Mouse (Mus musculus): ENCODE data around the gene Sema6d.

The Sema6d gene

GRCm38 (mm10) chr2:124610586-124611105, 520.9 kb downstream of the Sema6d start:
- DNase-seq (ENCODE audit: low read depth in 1 of 2, low spot score in 2 of 2): no peak

GRCm38 (mm10) chr2:124611226-124611625, 521.5 kb downstream of the Sema6d start:
- DNase-seq (ENCODE audit: low read depth in 1 of 2, low spot score in 2 of 2): no peak

- DNase-seq (ENCODE audit: low read depth in 1 of 2, low spot score in 2 of 2): no peak
Measured at GRCm38 (mm10) chr2:124612276-124612675, 522.5 kb downstream of the Sema6d start.

- DNase-seq (ENCODE audit: low read depth in 1 of 2, low spot score in 2 of 2): no peak
Measured at GRCm38 (mm10) chr2:124612727-124613510, 523.1 kb downstream of the Sema6d start.

GRCm38 (mm10) chr2:124613671-124614210, 524.0 kb downstream of the Sema6d start:
- no peak for DNase-seq (ENCODE audit: low read depth in 1 of 2, low spot score in 2 of 2)

GRCm38 (mm10) chr2:124616746-124617145, 527.0 kb downstream of the Sema6d start:
- no peak for DNase-seq (ENCODE audit: low read depth in 1 of 2, low spot score in 2 of 2)

- no peak for DNase-seq (ENCODE audit: low read depth in 1 of 2, low spot score in 2 of 2)
Measured at GRCm38 (mm10) chr2:124617440-124617839, 527.7 kb downstream of the Sema6d start.

GRCm38 (mm10) chr2:124618091-124618490, 528.3 kb downstream of the Sema6d start:
- no peak for DNase-seq (ENCODE audit: low read depth in 1 of 2, low spot score in 2 of 2)

GRCm38 (mm10) chr2:124618526-124619219, 528.9 kb downstream of the Sema6d start:
- no peak for DNase-seq (ENCODE audit: low read depth in 1 of 2, low spot score in 2 of 2)

- peak in 1 of 2 experiments; percentile 13 for DNase-seq (ENCODE audit: low read depth in 1 of 2, low spot score in 2 of 2)
Measured at GRCm38 (mm10) chr2:124620470-124620869, 530.7 kb downstream of the Sema6d start.

- DNase-seq (ENCODE audit: low read depth in 1 of 2, low spot score in 2 of 2): peak; percentile 46 to 51
Measured at GRCm38 (mm10) chr2:124621972-124622621, 532.3 kb downstream of the Sema6d start.

- no peak for DNase-seq (ENCODE audit: low read depth in 1 of 2, low spot score in 2 of 2)
Measured at GRCm38 (mm10) chr2:124624247-124624929, 534.6 kb downstream of the Sema6d start.

GRCm38 (mm10) chr2:124626425-124626824, 536.7 kb downstream of the Sema6d start:
- no peak for DNase-seq (ENCODE audit: low read depth in 1 of 2, low spot score in 2 of 2)

GRCm38 (mm10) chr2:124627664-124628063, 537.9 kb downstream of the Sema6d start:
- DNase-seq (ENCODE audit: low read depth in 1 of 2, low spot score in 2 of 2): no peak

GRCm38 (mm10) chr2:124628701-124629100, 538.9 kb downstream of the Sema6d start:
- no peak for DNase-seq (ENCODE audit: low read depth in 1 of 2, low spot score in 2 of 2)

- no peak for DNase-seq (ENCODE audit: low read depth in 1 of 2, low spot score in 2 of 2)
Measured at GRCm38 (mm10) chr2:124634400-124634998, 544.7 kb downstream of the Sema6d start.

- no peak for DNase-seq (ENCODE audit: low read depth in 1 of 2, low spot score in 2 of 2)
Measured at GRCm38 (mm10) chr2:124635271-124635865, 545.6 kb downstream of the Sema6d start.

- no peak for DNase-seq (ENCODE audit: low read depth in 1 of 2, low spot score in 2 of 2)
Measured at GRCm38 (mm10) chr2:124637080-124637479, 547.3 kb downstream of the Sema6d start.

- DNase-seq (ENCODE audit: low read depth in 1 of 2, low spot score in 2 of 2): no peak
Measured at GRCm38 (mm10) chr2:124639221-124639963, 549.6 kb downstream of the Sema6d start.
